Mouse (Mus musculus): ENCODE results near the gene Rgs21. TPM values are rescaled to one million over a fixed set of nuclear protein-coding genes. Genes with fewer than 3 reads are reported as not detected.

Gene Rgs21
- not detected in 2 replicates for polyA plus RNA-seq (2012; ENCODE audit: insufficient read depth, insufficient read length, low replicate concordance, missing spikeins)

GRCm38 (mm10) chr1:144567567-144567966, at the start of gene Rgs21:
Rgs21 (minus strand) TSS chr1:144567667.
- 70% methylated on average over 3 of the region's 3 CpGs for whole genome bisulfite sequencing
- Histone ChIP-seq H3K27ac (ENCODE audit: insufficient read depth, low read depth, low read length) (no peak within 1 kb of the TSS), H3K4me1 (ENCODE audit: control insufficient read depth, insufficient read depth, low read length) (no peaks in the 10 kb centered on the region), H3K4me3 (ENCODE audit: insufficient read depth, low read depth, low read length) (no peak within 1 kb of the TSS)
- no peak for TF ChIP-seq POLR2A (IDR thresholded peaks at IDR 0.05; ENCODE audit: insufficient read depth, low read depth, low read length)
- TF ChIP-seq CTCF (IDR thresholded peaks at IDR 0.05; ENCODE audit: insufficient read depth, low read depth, low read length), result no peak

- no peak overlapping the region for H3K4me3 ChIP-seq (ENCODE audit: insufficient read depth, low read depth, low read length)
- no peak for TF ChIP-seq POLR2A (IDR thresholded peaks at IDR 0.05; ENCODE audit: insufficient read depth, low read depth, low read length)
- no peak for TF ChIP-seq CTCF (IDR thresholded peaks at IDR 0.05; ENCODE audit: insufficient read depth, low read depth, low read length)
- WGBS, result 90% methylated on average over 1 of the region's 1 CpGs
- no peak overlapping the region for H3K27ac ChIP-seq (ENCODE audit: insufficient read depth, low read depth, low read length)
- H3K4me1 ChIP-seq (ENCODE audit: control insufficient read depth, insufficient read depth, low read length), result no peaks in the 10 kb centered on the region
Measured at GRCm38 (mm10) chr1:144604071-144604470, 36.6 kb upstream of the Rgs21 start.

- H3K27ac ChIP-seq (ENCODE audit: insufficient read depth, low read depth, low read length), result no peak overlapping the region
- no peak for TF ChIP-seq POLR2A (IDR thresholded peaks at IDR 0.05; ENCODE audit: insufficient read depth, low read depth, low read length)
- TF ChIP-seq CTCF (IDR thresholded peaks at IDR 0.05; ENCODE audit: insufficient read depth, low read depth, low read length), result no peak
- 43% methylated on average over 2 of the region's 2 CpGs for WGBS
- H3K4me3 ChIP-seq (ENCODE audit: insufficient read depth, low read depth, low read length), result no peak overlapping the region
- no peaks in the 10 kb centered on the region for H3K4me1 ChIP-seq (ENCODE audit: control insufficient read depth, insufficient read depth, low read length)
Measured at GRCm38 (mm10) chr1:144602987-144603386, 35.5 kb upstream of the Rgs21 start.

- no peak overlapping the region for H3K27ac ChIP-seq (ENCODE audit: insufficient read depth, low read depth, low read length)
- TF ChIP-seq CTCF (IDR thresholded peaks at IDR 0.05; ENCODE audit: insufficient read depth, low read depth, low read length) (no peak), POLR2A (IDR thresholded peaks at IDR 0.05; ENCODE audit: insufficient read depth, low read depth, low read length) (no peak)
- H3K4me1 ChIP-seq (ENCODE audit: control insufficient read depth, insufficient read depth, low read length), result no peaks in the 10 kb centered on the region
- H3K4me3 ChIP-seq (ENCODE audit: insufficient read depth, low read depth, low read length), result no peak overlapping the region
- WGBS, result 75% methylated on average over 1 of the region's 1 CpGs
Measured at GRCm38 (mm10) chr1:144579321-144579720, 11.9 kb upstream of the Rgs21 start.

GRCm38 (mm10) chr1:144572972-144573371, 5.5 kb upstream of the Rgs21 start:
- Histone ChIP-seq H3K4me3 (ENCODE audit: insufficient read depth, low read depth, low read length) (no peak overlapping the region), H3K4me1 (ENCODE audit: control insufficient read depth, insufficient read depth, low read length) (no peaks in the 10 kb centered on the region), H3K27ac (ENCODE audit: insufficient read depth, low read depth, low read length) (no peak overlapping the region)
- WGBS, result 96% methylated on average over 2 of the region's 2 CpGs
- TF ChIP-seq CTCF (IDR thresholded peaks at IDR 0.05; ENCODE audit: insufficient read depth, low read depth, low read length) (no peak), POLR2A (IDR thresholded peaks at IDR 0.05; ENCODE audit: insufficient read depth, low read depth, low read length) (no peak)

GRCm38 (mm10) chr1:144569905-144570304, 2.4 kb upstream of the Rgs21 start:
- no peak overlapping the region for H3K27ac ChIP-seq (ENCODE audit: insufficient read depth, low read depth, low read length)
- no peak overlapping the region for H3K4me3 ChIP-seq (ENCODE audit: insufficient read depth, low read depth, low read length)
- no peaks in the 10 kb centered on the region for H3K4me1 ChIP-seq (ENCODE audit: control insufficient read depth, insufficient read depth, low read length)
- no peak for TF ChIP-seq CTCF (IDR thresholded peaks at IDR 0.05; ENCODE audit: insufficient read depth, low read depth, low read length)
- no peak for TF ChIP-seq POLR2A (IDR thresholded peaks at IDR 0.05; ENCODE audit: insufficient read depth, low read depth, low read length)
- 72% methylated on average over 3 of the region's 3 CpGs for WGBS

GRCm38 (mm10) chr1:144545142-144545541, 22.3 kb downstream of the Rgs21 start:
- WGBS, result 82% methylated on average over 4 of the region's 4 CpGs
- Histone ChIP-seq H3K4me3 (ENCODE audit: insufficient read depth, low read depth, low read length) (no peak overlapping the region), H3K4me1 (ENCODE audit: control insufficient read depth, insufficient read depth, low read length) (peaks cover 2% of the 10 kb centered on the region; the same call in 1 of the 2 replicates), H3K27ac (ENCODE audit: insufficient read depth, low read depth, low read length) (no peak overlapping the region)
- TF ChIP-seq POLR2A (IDR thresholded peaks at IDR 0.05; ENCODE audit: insufficient read depth, low read depth, low read length), result no peak
- no peak for TF ChIP-seq CTCF (IDR thresholded peaks at IDR 0.05; ENCODE audit: insufficient read depth, low read depth, low read length)

- Histone ChIP-seq H3K27ac (ENCODE audit: insufficient read depth, low read depth, low read length) (no peak overlapping the region), H3K4me1 (ENCODE audit: control insufficient read depth, insufficient read depth, low read length) (peaks cover 2% of the 10 kb centered on the region; the same call in 1 of the 2 replicates), H3K4me3 (ENCODE audit: insufficient read depth, low read depth, low read length) (no peak overlapping the region)
- 49% methylated on average over 6 of the region's 6 CpGs for WGBS
- no peak for TF ChIP-seq CTCF (IDR thresholded peaks at IDR 0.05; ENCODE audit: insufficient read depth, low read depth, low read length)
- TF ChIP-seq POLR2A (IDR thresholded peaks at IDR 0.05; ENCODE audit: insufficient read depth, low read depth, low read length), result no peak
Measured at GRCm38 (mm10) chr1:144544497-144544961, 22.9 kb downstream of the Rgs21 start.

GRCm38 (mm10) chr1:144531746-144532145, 35.7 kb downstream of the Rgs21 start:
- WGBS, result 95% methylated on average over 1 of the region's 1 CpGs
- Histone ChIP-seq H3K4me1 (ENCODE audit: control insufficient read depth, insufficient read depth, low read length) (no peaks in the 10 kb centered on the region), H3K4me3 (ENCODE audit: insufficient read depth, low read depth, low read length) (no peak overlapping the region), H3K27ac (ENCODE audit: insufficient read depth, low read depth, low read length) (no peak overlapping the region)
- TF ChIP-seq POLR2A (IDR thresholded peaks at IDR 0.05; ENCODE audit: insufficient read depth, low read depth, low read length) (no peak), CTCF (IDR thresholded peaks at IDR 0.05; ENCODE audit: insufficient read depth, low read depth, low read length) (no peak)
